Mouse (Mus musculus): ENCODE measurements around the gene Idua.

DNA sequence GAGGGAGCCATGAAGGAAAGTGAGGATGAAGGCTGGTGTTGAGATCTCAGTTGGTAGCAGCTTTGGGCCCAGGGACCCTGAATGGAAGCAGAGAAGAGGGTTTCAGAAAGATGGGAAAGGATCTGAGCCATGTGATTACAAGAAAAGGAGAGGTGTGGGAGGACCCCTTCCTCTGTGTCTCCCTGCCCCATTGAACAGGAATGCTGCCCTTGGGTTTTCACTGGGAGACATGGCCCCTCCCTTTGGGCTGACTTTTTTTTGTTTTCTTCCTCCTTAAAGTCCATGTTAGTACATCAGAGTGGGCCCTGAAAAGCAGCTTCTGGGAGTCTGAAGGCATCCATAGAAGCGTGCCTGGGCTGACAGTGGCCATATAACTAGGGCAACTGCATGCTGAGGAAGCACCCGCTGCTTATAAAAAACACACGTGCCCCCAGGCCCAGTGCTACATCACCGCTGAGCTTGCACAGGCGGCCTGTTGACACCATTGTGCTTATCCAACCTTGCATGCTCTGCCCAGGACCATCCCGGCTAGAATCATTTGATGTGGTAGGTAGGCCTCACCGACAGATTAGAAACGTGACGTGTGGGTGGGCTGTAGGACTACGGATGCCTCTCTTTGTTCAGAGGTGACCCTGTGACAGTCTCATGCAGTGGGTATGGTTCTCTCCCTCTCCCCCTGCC, 41.4 kb downstream of the Idua start:
- TF ChIP-seq NELFE (IDR thresholded peaks at IDR 0.05; ENCODE audit: low read depth, low read length) (no peak), CHD2 (IDR thresholded peaks at IDR 0.05; ENCODE audit: low read length) (no peak), CTCF (conservative IDR thresholded peaks at IDR 0.05 in 1 of 2, IDR thresholded peaks at IDR 0.05 in 1 of 2; ENCODE audit: low read depth in 2 of 2, low read length in 2 of 2) (no peak), POLR2A (IDR thresholded peaks at IDR 0.05; ENCODE audit: low read depth, low read length) (no peak), ETS1 (conservative IDR thresholded peaks at IDR 0.05; ENCODE audit: low read depth, low read length) (no peak), HCFC1 (IDR thresholded peaks at IDR 0.05; ENCODE audit: low read depth, low read length) (no peak), MAX (IDR thresholded peaks at IDR 0.05; ENCODE audit: low read length) (no peak), MEF2A (IDR thresholded peaks at IDR 0.05; ENCODE audit: borderline replicate concordance, low read depth, low read length) (no peak)
